In genomic region chr10:112051956-112052355, GRCm38 (mm10) we compare ENCODE assay signal across 25 mouse cellular contexts. TPM values are rescaled to one million over a fixed set of nuclear protein-coding genes. Genes with fewer than 3 reads are reported as not detected.
A peak's percentile ranks its signal among the peaks of the same experiment; 100 is the strongest.
DNase-seq lines count a peak whose midpoint lies in the region; ATAC-seq and TF ChIP-seq lines count a peak whose summit lies in the region.
"Not testable (repeated sequence)": the region's sequence is repeated elsewhere in the genome, so short reads cannot be mapped to it uniquely, and the experiment has no call there.
"Had no signal": no experiment of that assay in that cellular context is flagged by ENCODE, and none has a peak within 500 bp of the region (broad histone marks: within the 10 kb centered on the region; RNA-seq: fewer than 3 reads in every experiment).

No protein-coding gene starts in this region.

- ATAC-seq in forebrain, postnatal 0 days; hindbrain, embryonic 14.5 days (ENCODE audit: low FRiP score): not testable (repeated sequence)
- ATAC-seq in megakaryocyte progenitor cell, adult 5-6 weeks (replicated peaks; ENCODE audit: poor library complexity): peak; percentile 98
- ATAC-seq in neutrophil, adult 5-6 weeks (ENCODE audit: extremely low read depth, insufficient number of reproducible peaks, low FRiP score, poor library complexity, severe bottlenecking): 0 out of 2 replicates have a peak, but pooled peaks have one; percentile 44

- H3K4me3 ChIP-seq in CH12.LX (replicated peaks in 1 of 3; ENCODE audit: low read depth in 2 of 3, low read length in 2 of 3, poor library complexity in 1 of 3); forebrain, postnatal 0 days (ENCODE audit: low read depth, low read length); hindbrain, embryonic 14.5 days (replicated peaks; ENCODE audit: low read length): not testable (repeated sequence)

- not testable (repeated sequence) for H3K4me1 ChIP-seq in CH12.LX (ENCODE audit: control insufficient read depth in 1 of 2, insufficient read depth in 2 of 2); forebrain, postnatal 0 days (ENCODE audit: insufficient read depth); hindbrain, embryonic 14.5 days (replicated peaks; ENCODE audit: control insufficient read depth, insufficient read depth, low read length)

- not testable (repeated sequence) for H3K9me3 ChIP-seq in CH12.LX (replicated peaks; ENCODE audit: low read length); forebrain, postnatal 0 days (ENCODE audit: low read length); hindbrain, embryonic 14.5 days (ENCODE audit: control insufficient read depth, low read length)

- not testable (repeated sequence) for H3K9ac ChIP-seq in CH12.LX (ENCODE audit: insufficient read depth, low read depth); forebrain, postnatal 0 days; hindbrain, embryonic 14.5 days

- H3K79me2 ChIP-seq in CH12.LX (replicated peaks; ENCODE audit: control insufficient read depth, extremely low read depth, insufficient read depth, poor library complexity, severe bottlenecking): not testable (repeated sequence)

- not testable (repeated sequence) for TF ChIP-seq POLR2A in CH12.LX (IDR thresholded peaks at IDR 0.05; ENCODE audit: low read depth, low read length)

- WGBS in forebrain, postnatal 0 days: 77% methylated on average over 2 of the region's 2 CpGs
- 83% methylated on average over 2 of the region's 2 CpGs for WGBS in hindbrain, embryonic 14.5 days

- TF ChIP-seq EP300 in CH12.LX (IDR thresholded peaks at IDR 0.05; ENCODE audit: low read length): not testable (repeated sequence)

- H3K4me2 ChIP-seq in CH12.LX (ENCODE audit: insufficient read depth, low read depth, poor library complexity, severe bottlenecking); forebrain, postnatal 0 days (ENCODE audit: low read depth); hindbrain, embryonic 14.5 days (replicated peaks): not testable (repeated sequence)

- TF ChIP-seq RAD21 in CH12.LX (IDR thresholded peaks at IDR 0.05; ENCODE audit: low read depth, low read length): not testable (repeated sequence)

- DNase-seq in CH12.LX (ENCODE audit: extremely low read depth): peak; percentile 51
- DNase-seq in embryo, embryonic 10 days (ENCODE audit: low spot score): peak; percentile 35
- DNase-seq in forebrain, postnatal 0 days: peak; percentile 18
- peak; percentile 25 for DNase-seq in hindbrain, embryonic 14.5 days (ENCODE audit: low spot score)
- DNase-seq in kidney, postnatal 4 days: peak; percentile 34 to 49

- H3K27me3 ChIP-seq in CH12.LX (replicated peaks); forebrain, postnatal 0 days (ENCODE audit: insufficient read depth, low read length); hindbrain, embryonic 14.5 days (ENCODE audit: control insufficient read depth, insufficient read depth, low read length): not testable (repeated sequence)

- dilution Hi-C loops in CH12.LX (cut with MboI; ENCODE audit: extremely low pct_ligation_motif_present, extremely low pct_unique_long_range_greater_than_20kb, low sequenced_read_pairs): not testable (repeated sequence)

- H3K36me3 ChIP-seq in CH12.LX (replicated peaks in 1 of 2; ENCODE audit: control insufficient read depth in 1 of 2, insufficient read depth in 1 of 2, low read length in 1 of 2); forebrain, postnatal 0 days (ENCODE audit: insufficient read depth); hindbrain, embryonic 14.5 days (replicated peaks; ENCODE audit: control insufficient read depth, insufficient read depth): not testable (repeated sequence)

- H3K27ac ChIP-seq in CH12.LX (ENCODE audit: insufficient read depth, low read depth); forebrain, postnatal 0 days (ENCODE audit: low read depth, low read length); hindbrain, embryonic 14.5 days: not testable (repeated sequence)

- not testable (repeated sequence) for TF ChIP-seq CTCF in CH12.LX (conservative IDR thresholded peaks at IDR 0.05 in 1 of 2, IDR thresholded peaks at IDR 0.05 in 1 of 2; ENCODE audit: low read depth in 2 of 2, low read length in 2 of 2); forebrain, postnatal 0 days (IDR thresholded peaks at IDR 0.05; ENCODE audit: low read depth)

- in situ Hi-C loops in CH12.LX (cut with MboI; ENCODE audit: low pct_ligation_motif_present, low pct_unique_long_range_greater_than_20kb, low sequenced_read_pairs): not testable (repeated sequence)

RNA-seq across cellular contexts. Expression of gene Glipr1l1, which starts 8.0 kb away (rescaled TPM):
- not detected in 2 replicates for total RNA-seq in CH12.LX (2012; rRNA removed)
- not detected in 2 replicates for total RNA-seq in CH12.LX (2014; rRNA removed)
- not detected in 2 replicates for polyA plus RNA-seq in CH12.LX (2012; ENCODE audit: insufficient read length, low read depth)
- total RNA-seq in forebrain, postnatal 0 days (2014; rRNA removed): 0.46 and 0.76 TPM in 2 replicates
- polyA plus RNA-seq in forebrain, postnatal 0 days (2015; fragmentation: Nextera tagmentation; extraction: Ambion mirVana): 0.16 and 0.23 TPM in 2 replicates
- 0.23 TPM in 1 of 2 replicates, not detected in the other for polyA plus RNA-seq in hindbrain, embryonic 14.5 days (2014; fragmentation: Nextera tagmentation; extraction: Ambion mirVana)
- not detected in 2 replicates for total RNA-seq in megakaryocyte progenitor cell, adult 5-6 weeks (2015)
- total RNA-seq in megakaryocyte progenitor cell, adult 5-6 weeks (2017): not detected in 2 replicates
- total RNA-seq in neutrophil, adult 5-6 weeks (2017): not detected in 2 replicates
- total RNA-seq: adrenal gland, postnatal 10 days; gastrocnemius, adult 2 months; heart, postnatal 4 days; left cerebral cortex, adult 2 months had no signal
- polyA plus RNA-seq: cerebellum, adult 2 months; erythroblast, embryonic 14.5 days; forebrain, embryonic 15.5 days; heart, embryonic 13.5 days; intestine, embryonic 15.5 days; kidney, embryonic 16.5 days; limb, embryonic 13.5 days; liver, embryonic 14.5 days; lung, postnatal 0 days; midbrain, embryonic 13.5 days; myocyte; stomach, embryonic 14.5 days; thymus, adult 2 months had no signal

RNA-seq across cellular contexts. Expression of gene Glipr1l2, which starts 31.2 kb away (rescaled TPM):
- total RNA-seq in CH12.LX (2012; rRNA removed): not detected in 2 replicates
- total RNA-seq in CH12.LX (2014; rRNA removed): not detected in 2 replicates
- polyA plus RNA-seq in CH12.LX (2012; ENCODE audit: insufficient read length, low read depth): not detected in 2 replicates
- total RNA-seq in forebrain, postnatal 0 days (2014; rRNA removed): not detected in 2 replicates
- polyA plus RNA-seq in forebrain, postnatal 0 days (2015; fragmentation: Nextera tagmentation; extraction: Ambion mirVana): not detected in 2 replicates
- not detected in 2 replicates for polyA plus RNA-seq in hindbrain, embryonic 14.5 days (2014; fragmentation: Nextera tagmentation; extraction: Ambion mirVana)
- not detected in 2 replicates for total RNA-seq in megakaryocyte progenitor cell, adult 5-6 weeks (2015)
- total RNA-seq in megakaryocyte progenitor cell, adult 5-6 weeks (2017): not detected in 2 replicates
- not detected in 2 replicates for total RNA-seq in neutrophil, adult 5-6 weeks (2017)
- total RNA-seq: adrenal gland, postnatal 10 days; gastrocnemius, adult 2 months; heart, postnatal 4 days; left cerebral cortex, adult 2 months had no signal
- polyA plus RNA-seq: cerebellum, adult 2 months; cortical plate, adult 2 months; erythroblast, embryonic 14.5 days; forebrain, embryonic 15.5 days; heart, embryonic 13.5 days; intestine, embryonic 15.5 days; kidney, embryonic 16.5 days; limb, embryonic 13.5 days; liver, embryonic 14.5 days; lung, postnatal 0 days; midbrain, embryonic 13.5 days; myocyte; stomach, embryonic 14.5 days; thymus, adult 2 months had no signal

RNA-seq across cellular contexts. Expression of gene Glipr1, which starts 49.5 kb away (rescaled TPM):
- total RNA-seq in CH12.LX (2012; rRNA removed) (341 and 362 TPM in 2 replicates), CH12.LX (2014; rRNA removed) (907 and 1,004 TPM in 2 replicates)
- polyA plus RNA-seq in CH12.LX (2012; ENCODE audit: insufficient read length, low read depth): 471 and 472 TPM in 2 replicates
- 0.48 and 0.85 TPM in 2 replicates for total RNA-seq in forebrain, postnatal 0 days (2014; rRNA removed)
- polyA plus RNA-seq in forebrain, postnatal 0 days (2015; fragmentation: Nextera tagmentation; extraction: Ambion mirVana): 1.9 and 2.0 TPM in 2 replicates
- 1.0 and 1.1 TPM in 2 replicates for polyA plus RNA-seq in hindbrain, embryonic 14.5 days (2014; fragmentation: Nextera tagmentation; extraction: Ambion mirVana)
- 490 and 618 TPM in 2 replicates for total RNA-seq in megakaryocyte progenitor cell, adult 5-6 weeks (2015)
- total RNA-seq in megakaryocyte progenitor cell, adult 5-6 weeks (2017): 424 and 503 TPM in 2 replicates
- total RNA-seq in neutrophil, adult 5-6 weeks (2017): 370 and 378 TPM in 2 replicates
- polyA plus RNA-seq: erythroblast, embryonic 14.5 days had no signal

Comparison
In these comparisons a context has a peak if more than half of its experiments do, and no peak if none do; other contexts are left out.
1. RNA of gene Glipr1, which starts 49.5 kb away (total RNA-seq): 341 to 1,004 TPM in CH12.LX, 424 to 618 TPM in megakaryocyte progenitor cell, adult 5-6 weeks and 370 to 378 TPM in neutrophil, adult 5-6 weeks; 0.48 to 0.85 TPM in forebrain, postnatal 0 days; every median in the first group is over 100 times any median in the second.
2. Peak in every context shown above with its lines, with median percentiles within 50 percentile points of each other: DNase-seq.